Mouse (Mus musculus): ENCODE results near the gene Iars2. TPM values are rescaled to one million over a fixed set of nuclear protein-coding genes. Genes with fewer than 3 reads are reported as not detected.

Iars2 gene
- total RNA-seq, 2 experiments from 2014 or later = 28.8 to 32.1 TPM

DNA sequence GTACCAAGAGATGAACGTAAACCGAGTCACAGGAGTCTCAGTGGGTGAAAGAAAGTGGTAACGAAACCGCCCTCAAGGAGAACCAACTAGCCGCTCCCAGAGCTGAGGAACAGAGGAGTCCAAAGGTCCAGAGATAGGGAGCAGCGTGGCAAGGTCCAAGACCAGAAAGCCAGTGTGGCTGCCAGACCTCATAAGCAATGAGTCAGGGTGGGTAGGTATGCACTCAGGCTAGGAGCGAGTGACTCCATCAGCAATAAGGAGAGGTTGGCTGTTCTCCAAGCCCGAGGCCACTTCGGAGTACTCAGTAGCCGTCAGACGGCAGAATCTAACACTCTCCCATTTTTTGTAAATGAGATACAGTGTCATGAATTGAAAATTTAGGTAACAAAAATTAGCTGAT, 46.4 kb downstream of the Iars2 start:
- DNase-seq (ENCODE audit: low spot score in 2 of 2) = no peak

DNA sequence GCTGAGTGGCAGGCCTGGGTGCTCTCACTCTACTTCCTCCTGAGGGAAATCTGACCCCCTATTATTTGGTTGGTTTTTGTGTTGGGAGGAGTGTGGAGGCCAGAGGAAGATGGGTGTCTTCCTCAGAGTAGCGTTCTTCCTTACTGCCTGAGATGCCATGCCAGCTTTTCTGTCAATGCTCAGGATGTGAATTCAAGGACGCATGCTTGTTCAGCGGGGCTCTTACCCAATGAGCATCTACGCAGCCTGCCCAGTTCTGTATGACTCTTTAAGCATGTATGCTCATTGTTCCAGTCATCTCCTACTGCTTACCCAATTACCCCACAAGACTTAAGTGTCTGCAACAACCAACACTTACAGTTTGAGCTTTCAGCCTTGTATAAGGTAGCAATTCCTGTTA, 48.6 kb downstream of the Iars2 start:
- no peak for DNase-seq (ENCODE audit: low spot score in 2 of 2)

DNA sequence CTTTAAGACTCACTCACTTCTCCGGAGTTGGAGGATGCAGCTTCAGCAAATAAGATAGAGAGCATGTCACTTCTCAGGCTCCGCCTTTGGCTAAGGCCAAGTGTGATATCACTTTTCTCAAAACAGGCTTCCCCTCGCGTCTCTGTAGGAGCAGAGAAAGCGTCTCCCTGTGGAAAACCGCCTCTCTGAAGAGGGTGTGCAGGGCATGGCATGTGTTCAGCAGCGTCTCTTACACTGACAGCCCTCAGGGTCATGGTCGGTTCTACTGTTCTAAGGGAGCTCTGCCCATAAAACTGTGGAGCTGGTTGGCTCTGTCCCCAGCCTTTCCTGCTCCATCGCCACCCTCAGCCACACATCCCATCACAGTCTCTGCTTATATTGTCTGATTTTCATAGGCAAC, 49.9 kb downstream of the Iars2 start:
- no peak for DNase-seq (ENCODE audit: low spot score in 2 of 2)

DNA sequence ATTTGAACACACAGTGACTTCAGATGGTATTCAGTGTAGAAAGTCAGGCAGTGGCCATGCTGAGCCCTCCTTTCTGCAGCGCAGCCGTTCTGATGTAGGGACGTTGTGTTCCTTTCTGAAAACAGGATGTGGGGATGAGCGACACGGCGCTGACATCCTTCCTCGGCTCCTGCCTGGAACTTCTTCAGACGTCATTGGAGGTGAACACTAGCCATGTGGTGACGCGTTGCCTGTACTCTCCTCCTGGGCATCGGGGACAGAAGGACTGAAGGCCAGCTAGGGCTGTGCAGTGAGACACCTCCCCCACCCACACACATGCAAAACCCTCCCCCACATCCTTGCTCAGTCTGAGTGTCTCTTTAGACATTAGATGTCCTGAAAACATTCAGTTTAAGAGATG, 52.2 kb downstream of the Iars2 start:
- no peak for DNase-seq (ENCODE audit: low spot score in 2 of 2)

DNA sequence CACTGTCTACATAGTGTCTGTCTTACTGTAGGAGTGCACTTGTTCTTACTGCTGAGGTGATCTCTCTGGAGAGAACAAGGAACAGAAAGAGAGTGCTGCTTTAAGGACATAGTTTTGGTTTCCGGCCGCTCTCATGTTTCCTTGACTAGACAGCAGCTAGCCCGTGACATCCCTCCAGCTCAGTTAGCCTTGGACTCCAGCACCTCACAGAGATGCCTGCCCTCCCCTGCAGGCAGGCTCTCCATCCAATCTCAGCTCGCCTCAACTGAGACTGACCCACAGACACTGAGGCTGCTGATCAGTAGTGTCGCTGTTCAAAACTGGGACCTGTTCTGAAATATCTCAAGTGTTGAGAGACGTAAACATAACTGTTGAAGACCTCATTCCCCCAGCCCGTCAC, 53.2 kb downstream of the Iars2 start:
- no peak for DNase-seq (ENCODE audit: low spot score in 2 of 2)

DNA sequence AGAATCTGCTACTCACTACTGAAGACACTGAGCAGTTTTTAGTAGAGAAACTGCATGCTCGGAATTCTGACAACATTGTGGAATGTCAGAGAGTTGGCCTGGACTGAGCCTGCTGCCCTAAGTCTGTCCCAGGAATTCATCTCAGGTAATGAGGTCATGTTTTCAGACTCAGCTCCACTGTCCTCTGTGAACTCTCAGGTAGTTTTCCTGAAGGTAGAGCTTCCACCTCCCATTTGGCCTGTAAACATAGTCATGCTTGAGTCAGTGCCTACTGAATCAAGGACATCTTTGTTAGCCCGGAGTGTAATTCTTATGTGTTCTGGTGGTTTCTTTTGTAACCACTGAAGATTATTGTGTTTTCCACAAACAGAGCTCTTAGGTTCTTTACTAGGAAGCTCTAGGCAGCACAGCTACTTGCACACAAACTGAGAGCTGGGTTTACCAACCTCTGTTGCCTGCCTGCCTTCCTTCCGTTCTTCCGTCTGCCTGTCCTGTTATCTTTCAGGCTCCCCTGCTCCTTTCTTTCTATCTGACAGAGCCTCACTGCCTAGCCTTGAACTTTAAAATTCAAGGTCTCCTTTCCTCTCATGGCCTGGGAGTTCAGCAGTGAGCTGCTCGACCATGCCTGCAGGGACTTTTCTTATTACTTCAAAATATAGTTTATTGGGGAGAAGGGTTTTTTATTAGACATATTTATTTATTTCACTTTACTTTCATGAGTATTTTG, 54.2 kb downstream of the Iars2 start:
- DNase-seq (ENCODE audit: low spot score in 2 of 2) = no peak

DNA sequence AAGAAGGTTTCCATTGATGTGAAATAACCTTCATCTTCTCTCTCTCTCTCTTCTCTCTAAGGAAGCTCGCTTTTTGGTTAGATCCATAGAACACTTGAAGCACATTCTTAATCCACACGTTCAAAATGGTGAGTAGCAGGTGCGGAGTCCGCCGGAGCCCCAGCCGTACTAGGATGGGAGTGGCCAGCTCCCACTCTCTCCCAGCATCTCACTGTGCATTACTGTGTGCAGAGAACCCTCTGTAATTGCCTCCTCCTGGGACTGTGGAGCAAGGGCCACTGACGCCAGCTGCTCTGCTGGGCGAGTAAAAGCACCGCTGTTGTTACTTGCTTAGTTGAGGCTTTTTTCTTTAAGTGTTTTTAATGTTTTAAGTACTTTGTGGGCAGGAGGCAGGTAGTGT, 57.8 kb downstream of the Iars2 start:
- DNase-seq (ENCODE audit: low spot score in 2 of 2) = no peak

DNA sequence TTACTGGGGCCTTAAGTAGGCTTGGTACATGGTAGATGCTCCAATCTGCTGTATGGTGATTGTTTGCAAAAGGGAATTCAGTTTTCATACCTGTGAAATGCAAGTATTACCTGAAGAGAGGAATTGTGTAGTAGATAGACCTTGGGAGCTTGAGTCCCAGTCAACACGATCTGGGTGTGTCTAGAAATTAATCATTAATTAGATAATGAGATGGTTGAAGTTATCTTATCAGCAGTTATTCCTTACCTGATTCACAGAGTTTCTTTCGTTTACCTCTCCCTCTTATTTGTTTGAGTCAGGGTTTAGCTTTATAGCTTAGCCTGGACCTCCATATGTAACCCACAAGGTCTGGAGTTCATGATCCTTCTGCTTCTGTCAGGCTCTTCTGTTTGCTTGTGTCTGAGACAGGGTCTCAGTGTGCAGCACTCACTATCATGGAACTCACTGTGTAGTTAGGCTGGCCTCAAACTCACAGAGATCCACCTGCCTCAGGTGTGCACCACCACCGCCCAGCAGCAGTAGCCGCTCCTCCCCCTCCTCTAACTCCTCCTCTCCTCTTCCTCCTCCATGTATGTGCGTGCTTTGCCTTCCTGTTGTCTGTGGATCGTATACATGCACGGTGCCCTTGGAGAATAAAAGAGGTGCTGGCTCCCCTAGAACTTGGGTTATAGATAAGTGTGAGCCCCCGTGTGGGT, 58.6 kb downstream of the Iars2 start:
- no peak for DNase-seq (ENCODE audit: low spot score in 2 of 2)

DNA sequence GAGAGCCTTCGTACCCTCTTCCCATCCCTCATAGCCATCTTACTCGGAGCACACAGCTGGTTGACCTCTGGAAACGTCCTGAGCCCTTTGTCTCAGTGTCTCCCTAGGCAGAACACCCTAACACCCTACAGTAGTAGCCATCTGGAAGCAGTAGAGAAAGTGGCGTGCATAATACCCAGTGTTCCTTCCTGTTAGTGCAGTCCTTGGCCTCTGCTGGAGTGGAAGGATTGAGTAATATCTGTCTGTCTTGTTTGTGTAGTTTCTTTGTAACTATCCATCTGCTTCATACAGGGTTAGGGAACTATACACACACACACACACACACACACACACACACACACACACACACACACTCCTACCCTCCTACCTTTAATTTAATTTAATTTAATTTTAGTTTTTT, 60.5 kb downstream of the Iars2 start:
- no peak for DNase-seq (ENCODE audit: low spot score in 2 of 2)

DNA sequence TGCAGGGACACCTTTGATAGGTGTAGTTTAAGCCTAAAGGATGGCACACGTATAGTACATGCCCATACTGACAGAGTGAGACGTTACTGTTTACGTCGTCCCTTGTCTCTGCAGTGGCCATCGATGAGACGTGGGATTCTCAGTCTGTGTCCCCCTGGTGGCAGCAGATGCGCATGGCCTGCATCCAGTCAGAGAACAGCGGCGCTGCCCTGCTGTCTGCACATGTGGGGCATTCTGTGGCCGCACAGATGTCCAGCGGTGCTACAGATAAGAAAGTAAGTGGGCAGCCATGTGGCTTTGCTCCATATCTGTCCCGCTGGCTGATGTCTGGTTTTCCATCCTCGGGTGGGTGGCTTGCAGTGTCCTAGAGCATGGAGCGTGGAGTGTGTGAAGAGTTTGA, 66.6 kb downstream of the Iars2 start:
- DNase-seq (ENCODE audit: low spot score in 2 of 2) = peak in 1 of 2 experiments; percentile 52

DNA sequence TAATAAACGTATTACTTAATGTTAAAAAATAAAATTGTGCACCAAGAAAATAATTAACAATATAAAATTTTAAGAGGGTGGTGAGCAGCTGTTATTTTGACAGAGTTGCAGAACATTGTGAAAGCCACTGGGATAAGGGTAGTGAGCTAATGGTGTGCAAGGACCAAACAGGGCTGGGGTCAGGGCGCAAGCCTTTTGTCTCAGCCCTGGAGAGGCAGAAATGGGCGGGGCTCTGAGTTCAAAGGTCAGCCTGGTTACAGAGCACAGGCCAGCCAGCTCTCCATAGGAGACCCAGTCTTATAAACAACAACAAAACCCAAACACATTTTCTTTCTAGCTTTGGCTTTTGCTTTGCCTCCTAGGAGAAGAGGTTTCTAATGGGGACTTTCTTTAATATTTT, 72.4 kb downstream of the Iars2 start:
- no peak for DNase-seq (ENCODE audit: low spot score in 2 of 2)

DNA sequence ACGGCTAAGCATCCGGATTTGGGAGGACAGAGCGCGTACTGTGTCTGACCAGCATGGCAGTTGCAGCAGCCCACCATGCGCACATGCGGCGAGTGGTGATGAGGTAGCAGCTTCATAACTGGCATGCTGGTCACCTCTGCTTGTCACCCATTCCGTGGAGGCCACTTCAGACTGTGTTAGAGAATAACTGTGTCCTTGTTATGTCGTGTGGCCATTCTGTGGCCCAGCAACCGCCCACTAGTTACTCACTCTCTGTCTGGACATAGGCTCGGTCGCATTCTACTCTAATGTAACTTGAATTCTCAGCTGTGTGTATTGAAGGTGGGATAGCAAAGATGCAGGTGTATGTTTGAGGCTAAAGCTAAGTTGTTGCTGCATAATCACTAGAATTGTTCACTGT, 73.9 kb downstream of the Iars2 start:
- no peak for DNase-seq (ENCODE audit: low spot score in 2 of 2)

DNA sequence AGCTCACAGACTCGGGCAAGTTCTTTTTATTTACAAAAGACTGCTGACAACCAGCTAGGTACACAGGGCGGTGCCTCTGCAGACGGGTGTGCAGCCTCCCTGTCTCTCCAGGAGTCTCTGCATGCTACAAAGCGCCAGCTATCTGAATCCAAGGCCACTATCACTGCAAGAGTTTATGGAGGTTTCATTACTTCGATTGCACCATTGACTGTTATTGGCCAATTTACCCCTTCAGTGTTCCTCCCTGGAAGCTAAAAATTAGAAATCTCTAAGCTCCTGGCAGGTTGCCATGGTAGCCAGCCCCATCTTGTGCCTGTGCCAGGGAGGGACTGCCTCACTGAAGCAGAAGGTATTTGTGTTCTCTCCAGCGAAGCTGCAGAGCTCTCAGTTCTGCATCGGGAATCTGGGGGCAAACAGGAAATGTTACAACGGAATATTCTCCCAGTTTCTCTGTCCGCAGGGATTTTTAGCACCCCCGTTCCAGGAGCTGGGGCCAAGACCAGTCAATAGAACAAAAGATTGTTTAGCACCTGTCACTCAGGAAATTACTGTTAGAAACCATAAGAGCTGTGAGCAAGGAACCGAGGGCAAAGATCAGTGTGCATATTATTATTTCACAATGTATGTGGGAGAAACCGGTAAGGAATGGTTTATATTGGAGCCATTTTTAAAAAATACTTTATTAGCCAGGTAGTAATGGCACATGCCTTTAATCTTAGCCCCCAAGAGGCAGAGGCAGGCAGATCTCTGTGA, 75.9 kb downstream of the Iars2 start:
- peak; percentile 55 to 60 for DNase-seq (ENCODE audit: low spot score in 2 of 2)

DNA sequence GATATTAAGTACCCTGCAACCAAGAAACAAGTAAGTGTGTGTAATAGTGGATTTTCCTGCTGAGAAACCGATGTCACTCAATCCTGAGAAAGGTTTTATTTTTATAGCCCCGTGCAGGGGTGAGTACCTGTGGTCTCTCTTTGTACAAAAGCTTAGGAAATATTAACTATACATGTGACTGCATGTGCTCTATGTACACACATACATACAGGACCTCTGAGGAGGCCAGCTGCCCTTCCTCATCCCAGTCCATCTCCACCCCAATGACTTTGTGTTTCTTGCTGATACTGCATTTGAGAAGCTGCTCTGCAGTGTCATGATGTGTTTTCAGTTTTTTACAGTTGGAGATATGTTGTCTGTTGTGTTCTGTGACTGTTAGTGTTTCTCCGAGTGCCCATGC, 76.8 kb downstream of the Iars2 start:
- DNase-seq (ENCODE audit: low spot score in 2 of 2) = no peak

DNA sequence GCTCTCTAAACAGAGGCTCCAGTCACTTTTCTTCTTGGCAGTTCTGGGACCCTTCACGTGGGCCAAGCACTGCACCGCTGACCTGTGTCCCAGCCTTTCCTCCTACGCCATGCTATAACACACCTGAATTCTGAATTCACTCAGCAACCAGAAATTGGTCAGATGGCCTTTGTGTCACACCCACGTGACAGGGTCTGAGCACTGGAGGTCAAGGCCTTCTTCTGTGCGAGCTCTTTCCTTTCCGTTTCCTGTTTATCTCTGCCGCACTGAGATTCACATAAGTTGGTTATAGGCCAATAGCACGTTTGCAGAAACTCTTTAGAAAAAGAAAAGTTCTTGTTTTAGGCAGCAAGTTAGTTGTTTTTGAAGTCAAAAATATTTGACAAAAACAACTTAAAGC, 80.5 kb downstream of the Iars2 start:
- DNase-seq (ENCODE audit: low spot score in 2 of 2) = no peak

DNA sequence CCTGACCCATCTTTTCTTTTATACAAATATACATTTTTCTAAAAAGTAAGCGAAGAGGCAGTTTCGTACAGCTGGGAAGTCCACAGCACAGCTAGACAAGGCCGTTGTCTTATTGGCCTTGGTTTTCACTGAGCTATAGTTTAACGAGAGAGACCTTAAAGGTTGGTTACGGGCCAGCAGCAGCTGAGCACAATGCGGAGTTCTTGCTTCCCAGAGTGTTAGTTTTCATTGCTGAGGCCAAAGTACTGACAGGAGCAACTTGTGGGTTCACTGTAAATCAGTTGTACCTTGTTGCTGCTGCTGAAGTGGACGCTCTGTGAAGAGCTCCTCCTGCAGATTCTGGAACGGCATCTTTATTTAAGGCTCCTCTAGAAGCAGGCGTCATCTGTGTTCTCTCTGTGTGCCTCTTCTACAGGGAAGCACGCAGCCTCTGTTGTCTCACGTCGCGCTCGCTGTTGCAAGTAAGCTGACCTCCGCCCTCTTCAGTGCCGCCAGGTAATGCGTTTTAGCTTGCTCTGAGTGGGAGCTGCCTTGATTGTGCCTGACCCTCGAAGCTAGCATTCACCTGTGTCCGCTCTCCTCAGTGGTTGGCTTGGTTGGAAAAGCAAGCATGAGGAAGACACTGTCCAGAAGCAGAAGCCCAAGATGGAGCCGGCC, 81.6 kb downstream of the Iars2 start:
- no peak for DNase-seq (ENCODE audit: low spot score in 2 of 2)

DNA sequence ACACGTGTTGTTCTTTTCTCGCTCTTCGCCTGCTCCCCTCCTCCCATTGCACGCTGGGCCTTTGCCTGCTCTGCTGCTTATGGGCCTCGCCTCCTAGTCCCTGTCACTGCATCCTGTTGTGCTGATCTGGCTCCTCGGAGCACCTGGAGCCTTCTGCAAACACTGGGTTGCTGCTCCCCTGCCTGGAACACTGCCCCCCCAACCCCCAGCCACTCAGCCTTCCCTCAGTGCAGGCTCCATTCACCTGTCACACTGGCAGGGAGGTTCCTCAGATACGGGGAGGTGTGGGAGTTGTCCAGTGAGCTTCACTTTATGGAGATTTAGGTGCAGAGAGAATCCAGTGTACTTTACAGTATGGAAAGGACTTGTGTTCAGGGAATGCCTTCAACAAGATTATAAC, 83.7 kb downstream of the Iars2 start:
- DNase-seq (ENCODE audit: low spot score in 2 of 2) = no peak

DNA sequence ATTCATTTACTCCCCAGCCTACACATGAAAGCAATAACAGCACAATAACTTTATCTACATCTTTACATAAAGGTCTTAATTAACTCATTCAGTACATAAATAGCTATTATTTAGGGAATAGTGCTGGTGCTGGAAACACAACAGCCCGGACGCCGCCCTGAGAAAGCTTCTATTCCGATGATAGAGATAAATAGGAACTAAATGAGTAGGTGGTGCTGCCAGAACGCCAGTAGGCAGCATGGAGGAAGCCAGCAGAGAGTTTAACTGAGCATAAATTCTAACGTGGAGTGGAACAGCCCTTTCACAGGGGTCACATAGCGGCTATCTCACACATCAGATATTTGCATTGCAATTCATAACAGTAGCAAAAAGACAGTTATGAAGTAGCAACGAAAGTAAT, 86.2 kb downstream of the Iars2 start:
- DNase-seq (ENCODE audit: low spot score in 2 of 2) = no peak

DNA sequence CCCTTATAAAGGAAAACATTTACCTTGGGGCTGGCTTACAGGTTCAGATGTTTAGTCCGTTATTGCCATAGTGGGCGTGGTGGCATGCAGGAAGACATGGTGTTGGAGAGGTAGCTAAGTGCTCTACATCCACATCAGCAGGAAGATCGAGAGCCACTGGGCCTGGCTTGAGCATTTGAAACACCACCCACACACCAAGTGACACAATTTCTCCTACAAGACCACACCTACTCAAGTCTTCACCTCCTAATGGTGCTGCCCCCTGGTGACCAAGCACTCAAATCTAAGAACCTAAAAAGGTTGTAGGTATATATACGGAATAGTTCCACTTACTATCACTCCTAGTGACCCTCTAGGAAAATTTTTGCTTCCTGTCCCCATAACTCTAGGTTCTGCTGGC, 92.7 kb downstream of the Iars2 start:
- no peak for DNase-seq (ENCODE audit: low spot score in 2 of 2)

DNA sequence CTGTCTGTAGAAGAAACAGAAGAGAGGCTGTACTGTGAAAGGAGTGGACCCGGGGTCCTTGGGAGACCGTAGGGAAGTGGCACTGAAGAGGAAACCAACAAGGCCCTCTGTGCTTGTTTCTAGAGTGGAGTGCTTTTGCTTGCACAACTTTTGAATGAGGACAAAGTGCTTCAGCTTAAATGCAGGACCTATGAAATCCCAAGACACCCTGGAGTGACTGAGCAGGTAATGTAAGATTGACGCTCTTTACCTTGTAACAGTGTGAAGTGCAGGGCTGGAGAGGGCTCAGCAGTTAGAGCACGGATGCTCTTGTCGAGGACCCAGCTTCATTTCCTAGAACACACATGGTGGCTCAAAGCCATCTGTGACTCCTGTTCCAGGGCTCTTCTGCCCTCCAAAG, 93.4 kb downstream of the Iars2 start:
- no peak for DNase-seq (ENCODE audit: low spot score in 2 of 2)

Measured in left cerebral cortex, adult 18-20 months (tissue).